Mouse (Mus musculus): ENCODE data around the gene Hecw2. TPM values are rescaled to one million over a fixed set of nuclear protein-coding genes. Genes with fewer than 3 reads are reported as not detected.

Hecw2 gene
- total RNA-seq, 2 experiments from 2014 or later, result not detected

DNA sequence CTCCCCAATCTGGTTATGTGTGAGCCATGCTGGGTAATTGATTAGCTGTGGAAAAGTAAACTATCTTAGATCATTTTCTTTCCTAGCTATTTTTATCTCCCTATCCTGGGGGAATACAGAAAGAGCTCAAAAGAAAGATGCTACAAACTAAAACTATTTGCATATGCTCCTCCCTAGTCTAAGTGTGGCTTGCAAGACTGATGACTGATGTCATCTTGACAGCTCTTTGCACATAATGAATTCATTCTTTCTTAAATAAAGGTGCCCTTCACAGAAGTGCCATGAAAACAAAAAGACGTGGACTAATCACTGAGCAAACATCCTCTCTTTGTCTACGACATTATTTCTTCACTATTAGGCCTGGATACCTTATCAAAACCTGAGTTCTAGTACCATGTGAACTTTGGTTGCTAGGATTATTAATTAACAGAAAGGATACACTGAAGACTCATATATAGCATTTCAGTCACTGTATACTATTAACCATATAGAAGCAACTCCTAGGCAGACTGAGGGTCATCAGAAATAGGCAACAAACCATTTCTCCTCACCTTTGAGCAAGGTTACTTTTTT is 348.2 kb downstream of the Hecw2 start:
- ATAC-seq (replicated peaks; ENCODE audit: low FRiP score, low TSS enrichment, poor library complexity, severe bottlenecking), result no peak

DNA sequence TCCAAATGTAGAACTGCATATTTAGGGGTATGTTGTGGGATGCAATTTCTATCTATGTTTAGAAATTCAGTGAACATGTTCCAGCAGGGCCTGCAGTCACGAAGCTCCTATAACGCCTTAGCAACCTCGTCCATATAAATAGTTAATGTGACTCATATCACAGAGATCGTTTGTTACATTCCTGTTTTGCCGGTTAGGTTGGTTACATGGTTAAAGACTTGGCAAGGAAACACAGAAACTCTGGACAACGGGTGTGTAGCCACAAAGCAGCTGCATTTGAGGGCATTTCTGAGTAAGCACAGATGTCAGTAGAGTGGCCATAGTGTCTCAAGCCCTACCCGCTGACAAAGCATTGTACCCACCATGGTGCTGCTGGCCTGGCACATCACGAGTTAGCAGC is 349.1 kb downstream of the Hecw2 start:
- ATAC-seq (replicated peaks; ENCODE audit: low FRiP score, low TSS enrichment, poor library complexity, severe bottlenecking), result no peak

DNA sequence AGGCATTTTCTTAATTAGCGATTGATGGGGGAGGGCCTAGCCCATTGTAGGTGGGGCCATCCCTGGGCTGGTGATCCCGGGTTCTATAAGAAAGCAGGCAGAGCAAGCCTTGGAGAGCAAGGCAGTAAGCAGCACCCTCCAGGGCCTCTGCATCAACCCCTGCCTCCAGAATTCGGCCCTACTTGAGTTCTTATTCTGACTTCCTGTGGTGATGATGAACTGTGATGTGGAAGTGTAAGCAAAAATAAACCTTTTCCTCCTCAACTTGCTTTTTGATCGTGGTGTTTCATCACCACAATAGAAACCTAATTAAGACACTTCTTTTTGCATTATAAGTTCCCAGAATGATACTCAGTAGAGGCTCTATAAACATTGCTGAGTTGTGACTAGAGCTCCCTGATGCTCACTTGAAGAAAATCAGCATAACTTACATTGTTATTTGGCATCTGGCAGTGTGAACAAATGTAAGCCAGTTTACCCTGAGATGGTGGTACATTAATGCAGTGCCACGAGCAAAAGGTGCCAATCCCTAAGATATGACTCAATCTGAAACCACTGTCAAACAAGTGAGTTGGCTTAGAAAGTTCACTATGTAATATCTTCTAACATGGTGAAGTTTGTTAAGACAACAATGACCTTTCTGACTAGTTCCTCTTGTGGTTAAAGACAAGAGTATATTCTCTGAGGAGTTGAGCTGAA is 349.9 kb downstream of the Hecw2 start:
- ATAC-seq (replicated peaks; ENCODE audit: low FRiP score, low TSS enrichment, poor library complexity, severe bottlenecking), result no peak

DNA sequence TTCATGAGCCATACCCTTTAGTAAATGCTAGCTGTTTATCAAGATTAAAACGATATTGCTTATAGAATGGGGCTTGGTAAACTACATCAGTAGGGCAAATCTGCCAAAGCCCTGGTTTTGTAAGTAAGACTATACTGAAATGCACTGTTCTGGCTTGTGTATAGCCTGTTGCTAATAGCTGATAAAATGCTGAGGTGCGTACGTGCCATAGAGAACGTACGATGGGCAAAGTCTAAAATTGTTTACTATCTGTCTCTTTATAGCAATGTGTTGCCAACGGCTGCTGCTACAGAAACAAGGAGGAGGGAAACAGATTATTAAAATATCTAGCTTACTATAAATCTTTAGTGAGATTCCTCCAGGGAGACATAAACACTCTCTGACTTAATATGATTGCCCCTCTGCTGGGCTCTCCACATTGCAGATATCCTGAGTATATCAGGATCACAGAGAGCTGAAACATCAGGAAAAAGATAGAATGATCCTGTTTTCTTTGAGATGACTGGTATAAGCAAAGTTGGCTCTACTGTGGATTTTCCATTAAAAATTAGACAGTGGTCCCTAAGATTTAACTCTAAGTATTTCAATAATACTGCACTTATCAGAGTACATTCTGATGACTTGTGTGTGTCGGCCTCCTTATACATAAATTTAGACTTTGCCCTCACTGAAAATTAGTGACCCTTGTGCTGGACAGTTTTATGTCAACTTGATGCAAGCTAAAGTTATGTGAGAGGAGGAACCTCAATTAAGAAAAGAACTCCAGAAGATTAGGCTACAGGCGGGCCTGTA is 350.6 kb downstream of the Hecw2 start:
- no peak for ATAC-seq (replicated peaks; ENCODE audit: low FRiP score, low TSS enrichment, poor library complexity, severe bottlenecking)

DNA sequence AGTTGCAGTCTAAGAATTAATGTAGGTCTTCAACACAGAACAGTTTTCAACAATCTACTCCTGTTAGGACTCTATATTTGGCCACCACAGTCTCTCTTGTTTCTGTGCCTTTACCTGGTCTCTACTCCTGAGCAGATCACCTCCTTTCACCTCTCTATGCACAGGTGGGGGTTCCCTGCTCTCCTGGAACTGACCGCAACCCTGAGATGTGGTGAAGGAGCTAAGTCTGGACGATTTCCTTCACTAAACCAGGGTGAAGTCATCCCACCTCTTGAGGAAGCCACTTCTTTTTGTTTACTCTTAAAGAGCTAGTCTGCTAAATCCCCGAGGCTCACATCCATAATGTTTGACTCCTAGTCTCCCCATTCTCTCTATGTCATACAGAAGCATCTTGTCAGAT is 351.9 kb downstream of the Hecw2 start:
- no peak for ATAC-seq (replicated peaks; ENCODE audit: low FRiP score, low TSS enrichment, poor library complexity, severe bottlenecking)

DNA sequence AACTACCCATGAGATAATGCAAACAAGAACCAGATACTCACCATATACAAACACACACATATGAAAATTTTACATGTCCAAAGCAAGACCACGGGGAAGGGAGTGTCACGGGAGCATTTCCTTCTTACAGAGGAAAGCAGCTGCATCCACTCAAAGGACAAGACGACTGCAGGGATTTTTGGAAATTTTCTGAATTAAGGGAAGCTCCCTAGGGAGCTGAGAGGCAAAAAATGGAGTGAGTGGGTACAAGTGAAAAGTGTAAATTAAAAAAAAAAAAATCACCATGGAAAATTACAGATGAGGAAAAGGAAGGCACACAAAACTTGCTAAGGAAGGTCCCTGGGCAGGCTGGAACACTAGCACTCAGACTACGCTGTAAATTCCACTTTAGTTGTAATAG is 353.9 kb downstream of the Hecw2 start:
- ATAC-seq (replicated peaks; ENCODE audit: low FRiP score, low TSS enrichment, poor library complexity, severe bottlenecking), result no peak

DNA sequence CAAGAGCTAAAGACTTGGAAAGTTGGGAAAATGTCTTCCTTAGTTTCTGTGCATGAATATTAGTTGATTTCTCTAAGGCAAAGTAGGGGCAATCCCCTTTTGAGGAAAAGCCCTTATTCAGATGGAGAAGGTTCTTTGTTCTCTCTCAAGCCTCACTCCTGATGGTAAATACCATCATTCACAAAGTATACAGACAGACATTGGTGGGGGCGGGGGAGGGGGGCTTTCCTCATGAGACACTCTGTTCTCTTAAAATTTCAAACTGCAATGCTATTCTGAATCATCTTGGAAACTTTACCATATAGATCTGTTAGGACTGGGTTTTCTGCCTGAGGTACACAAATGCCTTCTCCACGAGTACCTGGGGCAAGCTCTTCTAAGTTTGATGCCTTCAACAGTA is 355.6 kb downstream of the Hecw2 start:
- ATAC-seq (replicated peaks; ENCODE audit: low FRiP score, low TSS enrichment, poor library complexity, severe bottlenecking), result no peak

DNA sequence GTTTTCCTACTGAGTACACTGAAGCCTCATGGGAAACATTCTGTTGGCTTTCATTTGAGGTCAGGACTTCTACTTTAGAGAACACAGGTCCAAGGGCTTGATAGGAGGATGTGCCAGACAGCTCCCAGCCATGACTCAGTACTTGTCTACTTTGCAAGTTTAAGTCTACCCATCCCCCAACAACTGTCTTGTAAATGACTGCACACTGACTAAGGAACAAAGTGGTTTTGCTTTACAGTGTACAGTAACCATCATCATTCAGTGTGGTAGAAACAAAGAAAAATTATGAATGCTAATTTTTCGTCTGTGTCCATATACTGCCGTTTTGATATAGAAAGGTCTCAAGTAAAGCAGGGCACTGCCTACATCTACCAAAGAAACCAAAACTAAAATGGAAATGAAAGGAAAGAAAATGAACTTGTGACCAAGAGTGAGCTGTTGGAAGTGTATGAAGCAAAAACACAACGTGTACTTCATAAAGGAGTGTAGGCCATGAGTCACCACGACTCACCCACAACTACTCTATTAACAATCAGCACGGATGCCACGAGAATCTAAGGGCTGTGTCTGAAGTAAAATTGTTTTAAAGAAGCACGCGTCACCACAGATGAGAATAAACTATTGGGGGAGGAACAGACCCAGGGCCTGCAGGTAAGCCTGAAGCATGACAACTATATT is 356.6 kb downstream of the Hecw2 start:
- ATAC-seq (replicated peaks; ENCODE audit: low FRiP score, low TSS enrichment, poor library complexity, severe bottlenecking), result no peak

DNA sequence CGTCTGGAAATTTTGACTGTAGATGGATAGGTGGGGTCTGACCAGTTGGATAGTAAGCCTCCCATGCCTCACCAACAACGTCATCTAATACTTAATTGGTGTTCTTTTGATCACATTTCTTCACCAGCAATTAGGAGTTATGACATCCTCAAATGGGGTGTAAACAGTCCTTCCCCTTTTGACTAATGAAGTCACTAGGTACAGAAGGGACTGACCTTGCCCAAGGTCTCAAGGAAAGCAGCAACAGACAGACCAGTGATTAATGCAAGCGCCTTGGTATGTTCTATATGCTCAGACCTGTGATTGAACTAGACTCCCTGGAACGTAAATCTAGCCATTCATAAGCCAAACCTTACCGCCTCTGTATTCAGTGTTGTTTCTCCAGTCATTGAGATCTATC is 364.7 kb downstream of the Hecw2 start:
- no peak for ATAC-seq (replicated peaks; ENCODE audit: low FRiP score, low TSS enrichment, poor library complexity, severe bottlenecking)

DNA sequence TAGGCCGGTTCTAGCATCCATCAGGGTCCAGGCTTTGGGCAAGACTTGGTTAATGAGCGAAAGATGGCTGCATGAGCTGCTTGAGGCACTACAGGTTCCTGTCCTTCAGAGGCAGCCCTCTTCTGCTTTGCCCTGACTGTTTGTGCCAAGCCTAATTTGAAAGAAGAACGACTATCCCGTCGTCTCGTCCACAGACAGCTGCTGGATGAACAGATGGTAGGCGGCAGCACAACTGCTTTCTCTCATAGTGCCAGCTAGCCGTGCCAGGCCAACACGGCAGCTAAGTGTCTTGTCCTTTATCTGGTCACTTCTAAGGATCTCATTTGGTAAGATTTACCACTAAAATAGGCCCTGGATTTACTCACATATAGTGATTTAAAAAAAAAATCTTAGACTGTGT is 365.9 kb downstream of the Hecw2 start:
- no peak for ATAC-seq (replicated peaks; ENCODE audit: low FRiP score, low TSS enrichment, poor library complexity, severe bottlenecking)

DNA sequence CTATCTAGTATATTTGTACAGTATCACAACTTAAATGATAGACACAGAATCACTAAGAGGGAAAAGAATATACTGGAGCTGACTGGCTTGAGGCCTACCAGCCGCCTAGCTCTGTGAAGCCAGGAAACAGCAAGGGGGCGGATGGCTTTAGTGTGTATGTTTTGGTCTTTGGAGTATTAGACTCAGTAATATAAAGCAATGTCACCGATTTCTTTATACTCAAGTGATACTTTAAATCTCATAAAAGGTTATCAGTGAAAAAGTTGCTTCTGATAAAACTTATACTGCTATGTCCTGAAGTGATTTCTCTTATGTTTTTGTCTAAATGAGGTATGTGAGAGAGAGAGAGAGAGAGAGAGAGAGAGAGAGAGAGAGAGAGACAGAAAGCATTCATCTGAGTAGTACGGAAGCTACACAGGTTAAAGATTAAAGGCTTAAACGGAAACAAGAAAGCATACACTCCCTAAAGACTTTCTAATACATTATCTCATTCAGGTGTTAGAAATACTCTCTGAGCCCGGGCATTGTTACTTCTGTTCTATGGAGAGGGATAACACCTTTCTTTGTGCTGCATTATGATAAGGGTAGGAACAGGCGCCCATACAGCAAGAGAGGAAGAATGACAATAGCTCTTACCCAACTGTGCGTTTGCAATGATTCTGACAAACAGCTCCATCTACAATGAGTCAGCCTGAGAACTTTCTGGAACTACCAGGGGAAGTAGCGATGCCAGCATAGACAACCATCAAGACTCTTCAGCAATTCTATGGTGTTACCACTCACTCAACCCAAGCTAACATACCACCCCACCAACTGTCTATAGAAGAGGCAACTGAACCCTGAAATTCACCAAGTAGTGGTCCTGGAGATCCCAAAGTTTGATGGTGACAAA is 370.3 kb downstream of the Hecw2 start:
- ATAC-seq (replicated peaks; ENCODE audit: low FRiP score, low TSS enrichment, poor library complexity, severe bottlenecking), result no peak

DNA sequence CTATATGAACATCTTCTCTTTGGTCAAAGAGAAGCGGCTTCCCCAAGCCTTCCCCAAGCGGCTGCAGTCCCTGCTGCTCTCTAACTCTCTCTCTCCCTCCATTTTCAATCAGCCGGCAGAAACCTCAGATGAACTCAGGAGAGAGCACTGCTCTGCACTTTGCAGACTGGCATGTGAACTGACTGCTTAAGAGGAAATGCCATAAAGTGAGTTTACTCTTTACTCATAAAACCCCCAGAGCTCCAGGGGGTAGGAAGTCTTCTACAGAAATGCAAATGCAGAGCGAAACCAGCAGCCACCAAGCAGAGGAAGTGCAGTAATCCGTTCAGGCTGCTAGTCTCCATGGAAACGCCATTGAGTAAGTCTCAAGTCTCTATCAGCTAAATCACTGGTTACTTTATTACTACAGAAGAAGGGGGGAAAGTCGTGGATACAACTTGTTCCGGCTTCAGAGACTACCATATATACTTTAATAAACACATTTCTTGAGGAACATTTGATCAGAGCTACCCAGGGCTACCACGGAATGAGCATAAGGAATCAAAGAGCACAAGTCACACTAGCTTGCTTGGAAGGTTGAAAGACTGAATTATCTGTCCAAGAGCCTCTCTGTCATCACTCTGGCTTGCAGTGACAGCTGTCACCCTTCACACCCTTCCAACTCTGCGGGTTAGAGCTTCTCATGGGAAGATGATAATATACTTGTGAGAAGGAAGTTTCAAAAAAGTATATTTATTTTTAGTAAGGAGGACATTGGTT is 371.1 kb downstream of the Hecw2 start:
- ATAC-seq (replicated peaks; ENCODE audit: low FRiP score, low TSS enrichment, poor library complexity, severe bottlenecking), result no peak

DNA sequence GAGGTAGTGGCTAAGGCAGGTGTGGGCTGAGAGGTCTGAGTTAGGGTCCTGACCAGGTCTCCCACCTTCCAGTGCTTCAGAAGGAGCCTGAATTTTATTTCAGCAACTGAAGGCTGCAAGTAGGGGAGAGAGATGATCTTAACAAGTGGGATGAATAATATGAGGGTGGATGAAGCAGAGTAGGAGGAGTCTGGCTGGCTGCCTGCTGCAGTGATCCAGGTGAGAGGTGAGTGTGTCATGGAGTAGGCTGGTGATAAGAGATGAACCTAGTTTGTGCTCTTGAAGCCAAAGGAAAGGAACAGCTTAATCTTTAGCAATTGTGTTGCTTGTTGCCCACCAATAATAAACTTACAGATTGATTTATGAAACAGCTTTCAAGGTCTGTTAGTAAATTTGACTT is 373.0 kb downstream of the Hecw2 start:
- ATAC-seq (replicated peaks; ENCODE audit: low FRiP score, low TSS enrichment, poor library complexity, severe bottlenecking), result no peak

DNA sequence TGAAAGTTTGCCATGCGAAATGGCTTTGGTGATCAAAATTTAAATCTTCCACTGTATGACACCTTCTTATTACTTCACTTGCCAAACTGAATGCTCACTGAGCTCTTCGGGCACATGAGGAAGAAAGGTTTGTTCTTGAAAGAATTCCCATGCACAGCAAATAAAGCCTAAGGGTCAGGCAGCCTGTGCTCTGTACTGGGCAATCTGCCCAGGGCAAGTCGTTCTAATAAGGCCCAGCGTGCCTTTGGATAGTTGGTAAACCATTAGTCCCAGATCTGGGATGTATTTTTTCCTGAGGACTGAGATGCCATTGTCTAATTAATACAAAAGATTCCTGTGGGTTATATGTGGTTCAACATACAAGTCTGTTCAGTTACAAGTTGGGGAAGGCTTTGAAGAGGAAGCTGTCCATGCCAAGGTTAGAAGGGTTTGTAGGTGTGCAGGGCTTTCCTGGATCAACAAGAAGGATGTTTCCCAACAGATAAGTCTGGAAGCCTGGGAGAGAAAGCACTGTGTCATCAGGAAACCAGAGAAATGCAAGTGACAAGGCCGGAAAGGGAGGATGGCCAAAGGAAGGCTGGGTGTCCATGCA is 374.8 kb downstream of the Hecw2 start:
- no peak for ATAC-seq (replicated peaks; ENCODE audit: low FRiP score, low TSS enrichment, poor library complexity, severe bottlenecking)

DNA sequence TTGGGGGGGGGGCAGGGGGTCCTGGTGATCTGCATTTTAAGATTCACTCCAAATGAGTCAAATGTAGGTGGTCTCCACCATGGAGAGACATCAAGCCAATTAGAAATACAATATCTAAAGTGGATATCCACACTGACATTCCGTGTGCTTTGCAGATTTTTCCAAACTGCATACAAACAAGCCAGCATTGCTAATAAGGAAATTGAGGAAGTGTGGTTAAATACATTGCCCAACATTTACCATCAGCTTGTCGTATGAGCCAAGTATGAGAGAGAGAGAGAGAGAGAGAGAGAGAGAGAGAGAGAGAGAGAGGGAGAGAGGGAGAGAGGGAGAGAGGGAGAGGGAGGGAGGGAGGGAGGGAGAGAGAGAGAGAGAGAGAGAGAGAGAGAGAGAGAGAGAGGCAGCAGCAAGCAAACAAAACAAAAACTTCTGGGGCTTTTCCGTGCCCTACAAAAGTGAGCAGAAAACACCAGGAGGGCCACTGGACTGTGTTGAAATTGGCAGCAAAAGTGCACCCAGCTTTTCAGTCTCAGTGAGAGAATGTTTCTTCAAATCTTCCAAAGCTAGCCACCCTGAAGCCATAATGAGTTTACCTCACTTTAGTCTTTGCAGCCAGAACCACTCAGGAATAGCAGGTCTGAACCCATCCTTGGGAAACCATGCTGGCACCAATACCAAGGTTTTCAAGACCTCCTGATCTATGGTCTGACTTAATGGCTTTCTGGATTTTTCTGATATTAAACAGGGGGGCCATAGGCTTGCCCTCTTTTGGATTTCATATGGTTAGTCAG is 376.7 kb downstream of the Hecw2 start:
- ATAC-seq (replicated peaks; ENCODE audit: low FRiP score, low TSS enrichment, poor library complexity, severe bottlenecking), result no peak

DNA sequence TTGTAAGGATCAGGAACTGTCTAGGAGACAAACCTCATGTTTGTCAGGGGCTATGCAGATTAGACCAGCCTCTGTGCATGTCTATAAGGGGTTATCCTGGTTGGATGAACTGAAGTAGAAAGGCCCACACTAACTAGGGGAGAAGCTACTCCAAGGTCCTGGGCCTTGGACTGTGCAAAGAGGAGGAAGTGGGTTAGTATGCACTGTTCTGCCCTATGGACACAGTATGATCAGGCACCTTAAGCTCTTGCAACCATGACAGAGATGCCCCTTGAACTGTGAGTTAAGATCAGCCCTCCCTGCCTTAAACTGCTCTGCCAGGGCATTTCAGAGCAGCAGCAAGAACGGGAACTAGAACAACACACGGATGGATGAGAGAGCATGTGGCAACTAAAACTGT is 378.6 kb downstream of the Hecw2 start:
- ATAC-seq (replicated peaks; ENCODE audit: low FRiP score, low TSS enrichment, poor library complexity, severe bottlenecking), result no peak

DNA sequence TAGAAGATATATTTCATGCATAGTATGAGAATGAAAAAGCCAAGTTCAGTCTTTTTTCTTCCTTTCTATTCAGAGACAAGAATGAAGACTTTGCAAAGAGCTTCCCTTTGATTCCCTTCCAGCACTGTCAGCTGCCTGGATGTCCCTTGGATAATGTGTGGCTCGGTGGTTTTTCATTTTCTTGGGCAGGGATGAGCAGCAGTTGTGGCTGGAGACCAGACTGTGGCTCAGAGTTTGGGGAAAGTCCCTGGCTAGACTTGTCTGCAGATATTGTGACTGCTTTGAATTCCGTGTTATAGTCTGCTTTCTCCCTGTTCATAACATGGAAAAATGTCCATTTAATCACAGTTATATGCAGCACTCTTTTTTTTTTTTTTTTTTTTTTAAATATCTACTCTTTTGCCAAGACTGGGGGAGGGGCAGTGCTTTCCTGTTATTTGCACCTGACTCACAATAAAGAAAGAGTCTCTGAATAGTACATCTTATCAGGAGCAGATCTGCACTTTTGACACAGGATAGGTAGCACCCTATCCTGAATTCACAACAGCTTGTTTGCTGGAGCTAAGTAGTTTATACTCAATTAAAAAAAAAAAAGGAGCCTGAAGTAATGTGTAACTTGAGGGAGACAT is 380.8 kb downstream of the Hecw2 start:
- ATAC-seq (replicated peaks; ENCODE audit: low FRiP score, low TSS enrichment, poor library complexity, severe bottlenecking), result no peak

Measured in megakaryocyte-erythroid progenitor cell, adult 5-6 weeks (primary cell).